Mouse (Mus musculus) embryonic fibroblast, embryonic 13.5 days (primary cell): ENCODE results near the gene L1td1.

Experiments used
- CTCF ChIP-seq: IDR thresholded peaks from 2 replicates; pipeline ENCODE4 v1.5.1; 2011; ENCODE audit warnings: mild to moderate bottlenecking, control low read depth, low read length, moderate library complexity, borderline replicate concordance; ENCODE audit not compliant: insufficient read depth
- POLR2A ChIP-seq: IDR thresholded peaks from 2 replicates; pipeline ENCODE4 v1.6.1; 2011; ENCODE audit warnings: low read depth, mild to moderate bottlenecking, control low read depth, low read length, moderate library complexity

- TF ChIP-seq CTCF (no peak), POLR2A (no peak)
Observed at GRCm38 (mm10) chr4:98743209-98743905, 16.8 kb downstream of the L1td1 start.
